Mouse (Mus musculus) spleen, adult 2 months (tissue): ENCODE data around the gene Cacna2d1. TPM values are rescaled to one million over a fixed set of nuclear protein-coding genes. Genes with fewer than 3 reads are reported as not detected.

ENCODE experiments used
- DNase-seq, 2 experiments: peaks; one replicate each; pipeline versions ENCODE4 v3.0.0 to v3.0.0-alpha.2; 2012 to 2021; ENCODE audit warnings: low spot score in 2 of 2, low read depth in 1 of 2
- H3K27ac ChIP-seq: fragments of 200-500 bp; 2 replicates; pipeline ENCODE4 v1.5.1; 2012; ENCODE audit warnings: low read length, inconsistent platforms; ENCODE audit not compliant: insufficient read depth
- H3K27me3 ChIP-seq: fragments of 200-500 bp; 2 replicates; pipeline ENCODE4 v1.6.1; 2012; ENCODE audit warnings: mild to moderate bottlenecking, moderate library complexity, low read length, inconsistent platforms; ENCODE audit not compliant: control insufficient read depth, insufficient read depth
- H3K36me3 ChIP-seq: fragments of 200-500 bp; 2 replicates; pipeline ENCODE4 v1.6.1; 2012; ENCODE audit warnings: mild to moderate bottlenecking, low read length, inconsistent platforms; ENCODE audit not compliant: control insufficient read depth, insufficient read depth
- H3K4me1 ChIP-seq: fragments of 200-500 bp; 2 replicates; pipeline ENCODE4 v1.6.1; 2011; ENCODE audit warnings: inconsistent platforms; ENCODE audit not compliant: control insufficient read depth, insufficient read depth, insufficient read length
- H3K4me3 ChIP-seq: fragments of 200-500 bp; 2 replicates; pipeline ENCODE4 v1.5.1; 2011; ENCODE audit warnings: mild to moderate bottlenecking, inconsistent platforms; ENCODE audit not compliant: insufficient read depth, insufficient read length; ENCODE audit errors: extremely low read depth
- CTCF ChIP-seq: fragments of 200-500 bp; IDR thresholded peaks from 2 replicates; pipeline ENCODE4 v1.5.1; 2011; ENCODE audit warnings: mild to moderate bottlenecking, inconsistent platforms; ENCODE audit not compliant: insufficient read depth, insufficient read length, insufficient replicate concordance; ENCODE audit errors: extremely low read depth
- POLR2A ChIP-seq: fragments of 200-500 bp; IDR thresholded peaks from 2 replicates; pipeline ENCODE4 v1.6.1; 2011; ENCODE audit warnings: low read depth, low read length, inconsistent platforms
- WGBS: fragments of 180-500 bp; shearing (Covaris S2); methylation state at CpG from one replicate; pipeline ENCODE4 v1.1.7; 2018; 5-methylcytosine and 5-hydroxymethylcytosine counted together
- polyA plus RNA-seq: library from polyadenylated mRNA; depleted of rRNA; stranded (reverse); fragments of >200 nt; gene quantifications from 2 replicates; pipeline ENCODE4 v1.2.3, GENCODE M21; 2012

Cacna2d1 gene
- polyA plus RNA-seq, 1 experiment, result 0.32 TPM

- TF ChIP-seq POLR2A (no peak), CTCF (no peak)
- H3K36me3 ChIP-seq, result no peaks in the 10 kb centered on the region
- no peak overlapping the region for H3K27ac ChIP-seq
- 55% methylated on average over 4 of the region's 4 CpGs for WGBS
- H3K4me1 ChIP-seq, result no peaks in the 10 kb centered on the region
- no peaks in the 10 kb centered on the region for H3K27me3 ChIP-seq
- H3K4me3 ChIP-seq, result no peak overlapping the region
- no peak for DNase-seq
Measured at GRCm38 (mm10) chr5:16189878-16190277, 255.4 kb downstream of the Cacna2d1 start.

GRCm38 (mm10) chr5:16191165-16191564, 256.7 kb downstream of the Cacna2d1 start:
- Histone ChIP-seq H3K4me1 (no peaks in the 10 kb centered on the region), H3K27ac (no peak overlapping the region), H3K36me3 (no peaks in the 10 kb centered on the region), H3K4me3 (no peak overlapping the region), H3K27me3 (no peaks in the 10 kb centered on the region)
- no peak for TF ChIP-seq CTCF
- TF ChIP-seq POLR2A, result no peak
- 87% methylated on average over 3 of the region's 3 CpGs for WGBS
- DNase-seq, result no peak

DNA sequence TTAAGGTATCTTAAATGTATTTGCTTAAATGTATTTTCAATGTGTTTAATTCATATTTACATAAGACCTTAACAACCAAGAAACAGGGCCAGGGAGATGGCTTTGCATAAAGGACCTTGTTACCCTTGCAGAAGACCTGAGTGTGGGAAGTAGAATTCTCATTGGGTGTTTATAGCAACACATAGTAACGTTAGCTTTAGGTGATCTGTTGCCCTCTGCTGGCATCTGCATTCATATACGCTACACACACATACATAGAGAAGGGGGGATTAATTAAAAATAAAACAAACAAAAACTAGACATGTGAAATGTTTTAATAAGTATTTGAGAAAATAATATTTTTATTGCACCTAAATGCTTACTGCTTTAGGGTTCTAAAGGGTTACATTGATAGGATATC, 265.3 kb downstream of the Cacna2d1 start:
- 47% methylated on average over 2 of the region's 2 CpGs for WGBS
- DNase-seq, result no peak
- Histone ChIP-seq H3K27ac (no peak overlapping the region), H3K27me3 (no peaks in the 10 kb centered on the region), H3K4me1 (no peaks in the 10 kb centered on the region), H3K4me3 (no peak overlapping the region), H3K36me3 (no peaks in the 10 kb centered on the region)
- TF ChIP-seq POLR2A, result no peak
- no peak for TF ChIP-seq CTCF

DNA sequence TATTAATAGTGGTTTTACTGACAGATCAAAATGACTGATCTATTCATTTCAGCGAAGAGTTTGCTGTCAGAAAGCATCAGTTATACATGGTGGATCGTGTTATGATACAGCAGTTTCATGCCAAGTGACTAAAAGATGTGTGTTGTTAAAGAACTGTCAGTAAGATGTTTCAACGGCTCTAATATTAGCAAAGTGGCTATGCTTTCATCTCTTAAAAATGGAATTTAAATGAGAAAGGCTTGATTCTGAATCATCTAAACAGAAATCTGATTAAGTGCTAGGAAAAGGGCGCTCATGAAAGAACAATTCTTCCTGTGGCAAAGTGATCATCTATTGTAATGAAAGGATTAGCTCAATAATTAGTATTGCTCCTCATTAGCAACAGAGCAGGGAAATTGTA, 287.5 kb downstream of the Cacna2d1 start:
- Histone ChIP-seq H3K36me3 (no peaks in the 10 kb centered on the region), H3K4me1 (no peaks in the 10 kb centered on the region), H3K27me3 (no peaks in the 10 kb centered on the region), H3K27ac (no peak overlapping the region), H3K4me3 (no peak overlapping the region)
- 80% methylated on average over 4 of the region's 4 CpGs for WGBS
- no peak for TF ChIP-seq CTCF
- no peak for TF ChIP-seq POLR2A
- DNase-seq, result no peak

DNA sequence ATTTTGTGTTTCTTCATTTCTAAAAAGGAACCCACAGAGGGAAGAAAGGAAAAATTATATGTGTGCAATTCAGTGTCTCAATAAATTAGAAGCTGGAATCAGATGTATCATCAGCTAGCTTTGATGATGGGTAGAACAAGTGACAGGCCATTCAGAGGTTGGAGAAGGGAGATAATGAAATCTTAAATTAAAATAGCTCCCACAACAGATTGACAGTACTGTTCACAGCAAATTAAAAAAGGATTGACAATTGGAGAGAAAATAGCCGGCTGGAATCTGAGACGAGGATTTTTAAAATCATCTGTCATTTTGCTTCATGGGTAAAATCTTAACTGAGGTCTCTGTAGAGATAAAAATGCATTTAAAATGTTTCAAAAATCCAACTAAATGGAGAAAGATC, 290.9 kb downstream of the Cacna2d1 start:
- Histone ChIP-seq H3K27ac (no peak overlapping the region), H3K4me3 (no peak overlapping the region), H3K27me3 (no peaks in the 10 kb centered on the region), H3K4me1 (no peaks in the 10 kb centered on the region), H3K36me3 (no peaks in the 10 kb centered on the region)
- no peak for DNase-seq
- 85% methylated on average over 2 of the region's 2 CpGs for WGBS
- TF ChIP-seq CTCF, result no peak
- no peak for TF ChIP-seq POLR2A

- 87% methylated on average over 3 of the region's 3 CpGs for WGBS
- TF ChIP-seq CTCF (no peak), POLR2A (no peak)
- H3K27ac ChIP-seq, result no peak overlapping the region
Measured at GRCm38 (mm10) chr5:16229384-16229783, 294.9 kb downstream of the Cacna2d1 start.

DNA sequence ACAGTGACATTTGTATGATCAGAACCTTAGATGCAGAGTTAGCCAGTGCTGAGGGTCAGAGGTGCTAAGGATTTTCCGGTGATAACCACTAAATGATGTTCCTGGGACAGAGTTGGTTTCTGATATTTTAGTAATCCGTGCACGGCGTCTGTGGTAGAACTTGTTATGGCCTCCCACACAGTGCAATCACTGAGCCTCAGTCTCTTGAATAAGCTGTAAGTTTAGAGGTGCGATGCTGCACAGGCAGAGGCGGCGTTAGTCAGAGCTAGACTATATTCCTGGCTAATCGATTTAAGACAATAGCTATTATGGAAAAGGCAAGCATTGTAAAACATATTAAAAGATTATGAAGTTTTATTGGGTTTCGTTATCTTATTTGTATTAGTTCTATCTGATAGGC, 297.0 kb downstream of the Cacna2d1 start:
- TF ChIP-seq POLR2A (no peak), CTCF (no peak)
- Histone ChIP-seq H3K4me3 (no peak overlapping the region), H3K36me3 (no peaks in the 10 kb centered on the region), H3K4me1 (no peaks in the 10 kb centered on the region), H3K27me3 (no peaks in the 10 kb centered on the region), H3K27ac (no peak overlapping the region)
- WGBS, result 92% methylated on average over 9 of the region's 9 CpGs
- no peak for DNase-seq

More at GRCm38 (mm10) chr5:16229384-16229783, 294.9 kb downstream of the Cacna2d1 start:
- Histone ChIP-seq H3K36me3 (no peaks in the 10 kb centered on the region), H3K27me3 (no peaks in the 10 kb centered on the region), H3K4me3 (no peak overlapping the region), H3K4me1 (no peaks in the 10 kb centered on the region)
- DNase-seq, result no peak
